Mouse (Mus musculus) C2C12 (cell line): ENCODE results near the gene Baiap2l1. TPM values are rescaled to one million over a fixed set of nuclear protein-coding genes. Genes with fewer than 3 reads are reported as not detected.

Source experiments
- H3K27me3 ChIP-seq: one replicate; pipeline ENCODE4 v1.6.1; 2011; ENCODE audit not compliant: control insufficient read depth, insufficient read depth, insufficient read length
- H3K36me3 ChIP-seq: one replicate; pipeline ENCODE4 v1.6.1; 2011; ENCODE audit not compliant: control insufficient read depth, insufficient read depth
- H3K4me3 ChIP-seq: one replicate; pipeline ENCODE4 v1.5.1; 2011; ENCODE audit warnings: mild to moderate bottlenecking, control low read depth; ENCODE audit not compliant: poor library complexity, insufficient read depth, severe bottlenecking
- H3K79me2 ChIP-seq: one replicate; pipeline ENCODE4 v1.6.1; 2011; ENCODE audit not compliant: control insufficient read depth, insufficient read depth
- H3K79me3 ChIP-seq: one replicate; pipeline ENCODE4 v1.6.1; 2011; ENCODE audit warnings: low read depth, control low read depth
- H3ac ChIP-seq: one replicate; pipeline ENCODE3; 2011; ENCODE audit warnings: low read depth; ENCODE audit not compliant: control insufficient read depth, insufficient read length
- CEBPB ChIP-seq: IDR thresholded peaks from one replicate; pipeline ENCODE4 v1.6.1; 2011; ENCODE audit warnings: low read depth, mild to moderate bottlenecking, control low read depth, moderate library complexity
- CTCF ChIP-seq: IDR thresholded peaks from one replicate; pipeline ENCODE4 v1.5.1; 2011; ENCODE audit not compliant: control insufficient read depth, insufficient read depth, insufficient read length
- FOSL1 ChIP-seq: IDR thresholded peaks from one replicate; pipeline ENCODE4 v1.8.0; 2011; ENCODE audit warnings: mild to moderate bottlenecking, low read length; ENCODE audit not compliant: poor library complexity, insufficient read depth, severe bottlenecking
- MAX ChIP-seq: IDR thresholded peaks from one replicate; pipeline ENCODE4 v1.6.1; 2011; ENCODE audit warnings: mild to moderate bottlenecking, control low read depth
- MYOD1 ChIP-seq: IDR thresholded peaks from one replicate; pipeline ENCODE4 v1.6.1; 2011; ENCODE audit warnings: low read depth; ENCODE audit not compliant: control insufficient read depth, insufficient read length
- MYOG ChIP-seq: IDR thresholded peaks from one replicate; pipeline ENCODE4 v1.6.1; 2011; ENCODE audit not compliant: control insufficient read depth, insufficient read length; ENCODE audit errors: extremely low read depth
- USF1 ChIP-seq: IDR thresholded peaks from one replicate; pipeline ENCODE4 v1.6.1; 2011; ENCODE audit warnings: low read depth, mild to moderate bottlenecking, control low read depth, moderate library complexity
- long read RNA-seq, 2 experiments: library from polyadenylated mRNA; unstranded; transcript quantifications; one replicate each; pipeline ENCODE4 v2.0.0; 2019 to 2020
- polyA plus RNA-seq: library from polyadenylated mRNA; unstranded; fragments of >200 nt; fragmentation: generic; extraction: Trizol; gene quantifications from one replicate; pipeline ENCODE4 v1.2.1, GENCODE M21; 2012; ENCODE audit warnings: missing spikeins

Gene Baiap2l1
- 18.9 TPM for polyA plus RNA-seq
- long read RNA-seq, experiment 1, transcript Baiap2l1-201 (14 exons, 3,247 nt): major isoform, 25 of 33 reads
- long read RNA-seq, experiment 1, partial matches to known transcripts: 2 of 33 reads
- long read RNA-seq, experiment 1, other reads (novel, unspliced or antisense): 6 of 33 reads
- long read RNA-seq, experiment 2, transcript Baiap2l1-201 (14 exons, 3,247 nt): major isoform, 132 of 146 reads
- long read RNA-seq, experiment 2, partial matches to known transcripts: 8 of 146 reads
- long read RNA-seq, experiment 2, other reads (novel, unspliced or antisense): 6 of 146 reads

GRCm38 (mm10) chr5:144357881-144358591 is at the start of gene Baiap2l1:
Gene Baiap2l1, minus strand, starts transcription at chr5:144358112.
- Histone ChIP-seq H3K79me2 (peaks cover 43% of the 10 kb centered on the region), H3K4me3 (peak within 1 kb of the TSS; percentile 49), H3K36me3 (no peaks in the 10 kb centered on the region)

GRCm38 (mm10) chr5:144406256-144406655 is 48.3 kb upstream of the Baiap2l1 start:
- no peak overlapping the region for H3ac ChIP-seq
- no peak overlapping the region for H3K4me3 ChIP-seq
- no peaks in the 10 kb centered on the region for H3K79me2 ChIP-seq
- peaks cover 15% of the 10 kb centered on the region for H3K27me3 ChIP-seq
- TF ChIP-seq USF1 (no peak), MYOG (no peak)
- no peaks in the 10 kb centered on the region for H3K36me3 ChIP-seq
- no peaks in the 10 kb centered on the region for H3K79me3 ChIP-seq

More at GRCm38 (mm10) chr5:144357881-144358591, at the start of gene Baiap2l1:
- Histone ChIP-seq H3K27me3 (no peaks in the 10 kb centered on the region), H3K79me3 (peaks cover 13% of the 10 kb centered on the region), H3ac (peak within 1 kb of the TSS; percentile 77)
- TF ChIP-seq USF1 (no peak), MAX (peak; percentile 18)

- no peak for TF ChIP-seq CEBPB
- Histone ChIP-seq H3K4me3 (no peak overlapping the region), H3K79me3 (no peaks in the 10 kb centered on the region), H3K79me2 (no peaks in the 10 kb centered on the region), H3K36me3 (no peaks in the 10 kb centered on the region), H3K27me3 (peaks cover 14% of the 10 kb centered on the region), H3ac (no peak overlapping the region)
These were observed 42.9 kb upstream of the Baiap2l1 start for GRCm38 (mm10) chr5:144400821-144401220.

DNA sequence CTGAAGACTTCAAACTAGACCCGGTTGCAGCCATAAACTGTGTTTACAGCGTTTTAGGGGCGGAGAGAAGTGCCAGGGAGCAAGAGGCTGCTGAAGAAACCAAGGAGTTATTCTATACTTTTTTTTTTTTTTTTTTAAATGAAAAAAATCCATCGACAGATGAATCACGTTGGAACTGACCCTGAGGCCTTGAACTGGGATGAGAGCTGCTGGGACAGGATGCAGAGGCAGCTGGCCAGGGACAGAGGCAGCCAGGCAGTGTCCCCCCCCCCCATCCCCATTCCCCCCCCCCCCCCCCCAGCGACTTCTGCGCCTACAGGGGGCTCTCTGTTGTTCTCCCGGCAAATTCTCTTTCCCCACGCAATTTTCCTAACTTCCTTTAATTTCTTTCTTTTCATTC is 39.7 kb upstream of the Baiap2l1 start:
- Histone ChIP-seq H3K27me3 (peaks cover 9% of the 10 kb centered on the region), H3K4me3 (no peak overlapping the region), H3K79me3 (no peaks in the 10 kb centered on the region), H3K36me3 (no peaks in the 10 kb centered on the region), H3K79me2 (no peaks in the 10 kb centered on the region), H3ac (no peak overlapping the region)
- TF ChIP-seq MYOG (no peak), USF1 (no peak), CEBPB (no peak), FOSL1 (no peak), MYOD1 (no peak), MAX (no peak), CTCF (no peak)

DNA sequence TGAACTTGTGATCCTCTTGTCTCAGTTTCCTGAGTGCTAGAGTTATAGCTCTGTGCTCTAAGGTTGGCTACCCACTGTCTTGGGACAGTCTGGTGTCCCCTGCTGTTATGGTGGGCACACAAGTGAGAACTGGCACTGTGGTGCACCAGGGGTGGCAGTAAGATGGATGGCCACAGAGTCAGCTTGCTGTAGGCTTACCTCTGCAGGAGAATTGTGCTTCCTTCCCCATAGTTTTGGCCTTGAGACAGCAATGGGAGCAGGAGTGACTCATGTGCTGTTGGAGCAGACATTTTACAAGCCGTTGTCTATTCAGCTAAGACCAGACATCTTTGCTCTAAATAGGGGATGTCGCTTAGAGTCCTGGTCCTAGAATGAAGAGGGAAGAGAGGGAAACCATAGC is 36.2 kb upstream of the Baiap2l1 start:
- no peak overlapping the region for H3ac ChIP-seq
- H3K4me3 ChIP-seq: no peak overlapping the region
- H3K79me3 ChIP-seq: no peaks in the 10 kb centered on the region
- H3K36me3 ChIP-seq: no peaks in the 10 kb centered on the region
- TF ChIP-seq CTCF (no peak), MYOD1 (no peak), USF1 (no peak), FOSL1 (no peak), MAX (no peak), CEBPB (no peak), MYOG (no peak)
- no peaks in the 10 kb centered on the region for H3K79me2 ChIP-seq
- peaks cover 6% of the 10 kb centered on the region for H3K27me3 ChIP-seq

DNA sequence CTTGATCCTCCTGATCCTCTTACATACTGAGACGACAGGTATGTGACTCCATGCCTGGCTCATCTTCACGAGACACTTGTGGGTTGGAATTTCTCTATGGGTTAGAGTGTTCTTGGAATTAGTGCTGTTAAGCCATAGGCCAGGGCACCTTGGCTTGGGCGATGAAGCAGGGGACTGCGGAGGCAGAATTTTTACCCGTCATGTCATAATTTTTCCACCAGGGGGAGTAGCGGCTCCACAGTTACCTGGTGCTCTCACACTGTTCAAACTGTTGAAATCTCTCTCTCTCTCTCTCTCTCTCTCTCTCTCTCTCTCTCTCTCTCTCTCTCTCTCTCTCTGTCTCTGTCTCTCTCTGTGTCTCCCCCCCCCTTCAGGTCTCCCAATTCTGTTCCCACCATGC is 29.9 kb upstream of the Baiap2l1 start:
- H3K27me3 ChIP-seq: no peaks in the 10 kb centered on the region
- H3K79me3 ChIP-seq: no peaks in the 10 kb centered on the region
- H3K36me3 ChIP-seq: no peaks in the 10 kb centered on the region
- no peaks in the 10 kb centered on the region for H3K79me2 ChIP-seq
- H3ac ChIP-seq: no peak overlapping the region
- TF ChIP-seq CTCF (peak; percentile 8), CEBPB (no peak), MAX (no peak)
- no peak overlapping the region for H3K4me3 ChIP-seq
